Mouse (Mus musculus) midbrain, embryonic 16.5 days (tissue): ENCODE measurements around the gene Pnma5. TPM values are rescaled to one million over a fixed set of nuclear protein-coding genes. Genes with fewer than 3 reads are reported as not detected.

Experiments
- ATAC-seq: fragments of 200-750 bp; cut with Nextera tagmentation; 2 replicates; pipeline ENCODE4 v1.8.0; 2017; ENCODE audit warnings: moderate TSS enrichment
- H3K27ac ChIP-seq: fragments of 300-500 bp; sonication (generic); 2 replicates; pipeline ENCODE4 v1.5.1; 2014; ENCODE audit warnings: mild to moderate bottlenecking, low read length, mixed read lengths
- H3K27me3 ChIP-seq: fragments of 300-500 bp; sonication (generic); 2 replicates; pipeline ENCODE4 v1.6.1; 2014; ENCODE audit warnings: low read depth, low read length, mixed read lengths; ENCODE audit not compliant: control insufficient read depth, insufficient read depth
- H3K36me3 ChIP-seq: fragments of 300-500 bp; sonication (generic); 2 replicates; pipeline ENCODE4 v1.6.1; 2014; ENCODE audit warnings: mild to moderate bottlenecking, low read length, moderate library complexity, mixed read lengths; ENCODE audit not compliant: control insufficient read depth, insufficient read depth
- H3K4me1 ChIP-seq: fragments of 300-500 bp; sonication (generic); 2 replicates; pipeline ENCODE4 v1.6.1; 2014; ENCODE audit warnings: mild to moderate bottlenecking, low read length, mixed read lengths; ENCODE audit not compliant: control insufficient read depth, insufficient read depth
- H3K4me2 ChIP-seq: fragments of 300-500 bp; sonication (generic); 2 replicates; pipeline ENCODE4 v1.6.1; 2014; ENCODE audit warnings: mild to moderate bottlenecking, low read length, mixed read lengths
- H3K4me3 ChIP-seq: fragments of 300-500 bp; sonication (generic); 2 replicates; pipeline ENCODE4 v1.5.1; 2014; ENCODE audit warnings: low read depth, mild to moderate bottlenecking, low read length, moderate library complexity, mixed read lengths
- H3K9ac ChIP-seq: fragments of 300-500 bp; sonication (generic); 2 replicates; pipeline ENCODE4 v1.6.1; 2014; ENCODE audit warnings: low read depth, low read length, mixed read lengths
- H3K9me3 ChIP-seq: fragments of 300-500 bp; sonication (generic); replicated peaks from 2 replicates; pipeline ENCODE4 v1.6.1; 2014; ENCODE audit warnings: mild to moderate bottlenecking, low read length, mixed read lengths; ENCODE audit not compliant: control insufficient read depth, poor library complexity, severe bottlenecking
- WGBS: fragments of 180-500 bp; shearing (Covaris S2); extraction: QIAGEN DNeasy Blood & Tissue Kit; methylation state at CpG from one replicate; pipeline ENCODE4 v1.1.7; 2014; 5-methylcytosine and 5-hydroxymethylcytosine counted together
- microRNA counts: library from miRNA; unstranded; fragments of <30 nt; microRNA quantifications from one replicate; lab custom pipeline; 2016
- microRNA-seq: library from miRNA; unstranded; fragments of <30 nt; microRNA quantifications from one replicate; pipeline ENCODE4, GENCODE M21; 2017
- polyA plus RNA-seq: library from polyadenylated mRNA; unstranded; fragments of >200 nt; fragmentation: Nextera tagmentation; extraction: Ambion mirVana; gene quantifications from 2 replicates; pipeline ENCODE4 v1.2.1, GENCODE M21; 2015

Gene Pnma5
- polyA plus RNA-seq, 1 experiment from 2014 or later = 0.10 TPM

DNA sequence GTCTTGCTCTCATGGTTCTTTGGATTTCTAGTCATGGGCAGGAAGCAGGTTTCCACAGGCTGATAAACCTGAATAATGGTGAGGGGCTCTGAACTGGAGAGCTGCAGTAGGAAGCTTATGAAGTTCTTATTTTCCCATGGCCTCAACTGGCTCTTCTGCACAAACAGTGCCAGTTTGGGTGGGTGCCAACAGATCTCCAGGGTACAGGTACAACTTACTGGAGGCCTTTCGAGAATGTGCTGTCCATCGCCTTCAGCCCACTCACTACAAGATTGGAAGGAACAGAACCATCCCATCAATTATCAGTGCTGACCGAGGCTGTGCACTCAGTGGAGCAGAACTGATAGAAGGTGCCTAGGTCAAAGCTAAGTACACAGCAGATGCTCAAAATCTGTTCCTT, 48.5 kb downstream of the Pnma5 start:
- 92% methylated on average over 3 of the region's 3 CpGs for WGBS
- Histone ChIP-seq H3K4me1 (no peaks in the 10 kb centered on the region), H3K9me3 (no peaks in the 10 kb centered on the region), H3K27ac (no peak overlapping the region), H3K27me3 (no peaks in the 10 kb centered on the region), H3K36me3 (no peaks in the 10 kb centered on the region), H3K9ac (no peak overlapping the region), H3K4me2 (no peak overlapping the region), H3K4me3 (no peak overlapping the region)
- ATAC-seq = no peak

DNA sequence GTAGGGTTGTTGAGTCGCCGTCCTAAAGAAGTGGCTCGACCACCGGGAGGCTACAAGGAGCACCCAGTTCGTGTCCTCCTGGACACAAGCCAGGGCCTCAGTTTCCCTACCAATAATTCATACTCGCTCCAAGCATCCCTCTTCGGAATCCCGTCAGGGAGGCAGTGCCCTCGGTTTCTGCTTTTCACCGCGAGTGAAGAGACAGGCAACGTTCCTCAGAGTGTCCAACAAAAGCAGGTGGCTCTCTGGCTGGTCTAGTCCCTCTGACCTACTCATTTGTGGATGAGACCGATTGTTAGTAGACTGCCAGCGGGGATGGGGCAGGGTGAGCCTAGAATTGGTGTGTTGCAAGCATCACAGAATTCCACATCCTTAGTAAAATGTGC, 49.4 kb downstream of the Pnma5 start:
- H3K4me2 ChIP-seq = peak overlapping the region; percentile 48
- H3K27ac ChIP-seq = no peak overlapping the region
- ATAC-seq = no peak
- 15% methylated on average over 14 of the region's 14 CpGs for WGBS
- no peaks in the 10 kb centered on the region for H3K4me1 ChIP-seq
- no peaks in the 10 kb centered on the region for H3K27me3 ChIP-seq
- H3K36me3 ChIP-seq = no peaks in the 10 kb centered on the region
- H3K9ac ChIP-seq = no peak overlapping the region
- no peaks in the 10 kb centered on the region for H3K9me3 ChIP-seq
- peak overlapping the region; percentile 26 for H3K4me3 ChIP-seq

GRCm38 (mm10) chrX:72986841-72987519, 49.9 kb downstream of the Pnma5 start, which contains the start of gene Zfp185:
Gene Zfp185, plus strand, starts transcription at chrX:72987339.
- no peaks in the 10 kb centered on the region for H3K36me3 ChIP-seq
- H3K4me3 ChIP-seq = peak within 1 kb of the TSS; percentile 26
- peak within 1 kb of the TSS; percentile 48 for H3K4me2 ChIP-seq
- peak; percentile 72 for ATAC-seq
- H3K27ac ChIP-seq = no peak within 1 kb of the TSS
- no peaks in the 10 kb centered on the region for H3K4me1 ChIP-seq
- no peaks in the 10 kb centered on the region for H3K27me3 ChIP-seq
- WGBS = 25% methylated on average over 21 of the region's 45 CpGs
- no peaks in the 10 kb centered on the region for H3K9me3 ChIP-seq
- no peak within 1 kb of the TSS for H3K9ac ChIP-seq

GRCm38 (mm10) chrX:72985607-72986006, 51.3 kb downstream of the Pnma5 start:
- whole genome bisulfite sequencing = 94% methylated on average over 2 of the region's 2 CpGs
- no peak overlapping the region for H3K4me2 ChIP-seq
- no peak overlapping the region for H3K27ac ChIP-seq
- no peaks in the 10 kb centered on the region for H3K9me3 ChIP-seq
- H3K4me3 ChIP-seq = no peak overlapping the region
- H3K4me1 ChIP-seq = no peaks in the 10 kb centered on the region
- H3K9ac ChIP-seq = no peak overlapping the region
- no peaks in the 10 kb centered on the region for H3K36me3 ChIP-seq
- ATAC-seq = no peak
- no peaks in the 10 kb centered on the region for H3K27me3 ChIP-seq

MicroRNA genes within 50 kb of the gene (microRNA counts, 519-probe panel; counts per million panel counts)
- microRNA mmu-miR-2137 (lab: Ali Mortazavi, UCI) = 692 counts per million, percentile 20 among the panel's probes with 10 or more counts

Small RNAs within 50 kb of the gene (microRNA-seq; reads per million reads assigned to microRNA genes)
- 0.86 reads per million for gene Mir2137

Other genes starting within 250 kb of the Pnma5 start
- gene Gabrq, start 211.9 kb downstream of the Pnma5 start, polyA plus RNA-seq = 5.1 and 5.8 TPM in 2 replicates
- 73.4 and 79.3 TPM in 2 replicates for gene Cetn2, start 118.7 kb downstream of the Pnma5 start, polyA plus RNA-seq
- gene Nsdhl, start 118.5 kb downstream of the Pnma5 start, polyA plus RNA-seq = 52.7 and 55.8 TPM in 2 replicates
- gene Zfp185, start 49.8 kb downstream of the Pnma5 start, polyA plus RNA-seq = 0.97 and 1.3 TPM in 2 replicates
- gene Pnma3, start 27.7 kb upstream of the Pnma5 start, polyA plus RNA-seq = 5.5 and 5.6 TPM in 2 replicates
- 0.46 and 0.58 TPM in 2 replicates for gene Xlr4a, start 45.4 kb upstream of the Pnma5 start, polyA plus RNA-seq
- gene Xlr3a, start 60.0 kb upstream of the Pnma5 start, polyA plus RNA-seq = 5.3 and 6.5 TPM in 2 replicates
- 2.5 TPM in 2 replicates for gene Gm14685, start 79.9 kb upstream of the Pnma5 start, polyA plus RNA-seq
- gene Xlr5b, start 111.7 kb upstream of the Pnma5 start, polyA plus RNA-seq = not detected in 2 replicates
- 1.6 and 2.1 TPM in 2 replicates for gene DXBay18, start 112.3 kb upstream of the Pnma5 start, polyA plus RNA-seq
- not detected in 2 replicates for gene Spin2d, start 139.9 kb upstream of the Pnma5 start, polyA plus RNA-seq
- 13.1 and 13.7 TPM in 2 replicates for gene Xlr3b, start 155.1 kb upstream of the Pnma5 start, polyA plus RNA-seq
- gene Xlr4b, start 177.2 kb upstream of the Pnma5 start, polyA plus RNA-seq = 0.48 and 0.80 TPM in 2 replicates
- 35.1 and 37.5 TPM in 2 replicates for gene F8a, start 191.2 kb upstream of the Pnma5 start, polyA plus RNA-seq
- 0.32 TPM in 1 of 2 replicates, not detected in the other for gene Xlr4c, start 206.0 kb upstream of the Pnma5 start, polyA plus RNA-seq
- gene Xlr3c, start 228.3 kb upstream of the Pnma5 start, polyA plus RNA-seq = not detected in 2 replicates